Mouse (Mus musculus) neural tube, embryonic 10.5 days (tissue): Measurements from ENCODE around the gene Spam1.

ENCODE experiments used
- DNase-seq: peaks from one replicate; pipeline ENCODE4 v3.0.0-alpha.2; 2017; ENCODE audit warnings: low spot score; ENCODE audit errors: extremely low spot score

Gene Spam1

DNA sequence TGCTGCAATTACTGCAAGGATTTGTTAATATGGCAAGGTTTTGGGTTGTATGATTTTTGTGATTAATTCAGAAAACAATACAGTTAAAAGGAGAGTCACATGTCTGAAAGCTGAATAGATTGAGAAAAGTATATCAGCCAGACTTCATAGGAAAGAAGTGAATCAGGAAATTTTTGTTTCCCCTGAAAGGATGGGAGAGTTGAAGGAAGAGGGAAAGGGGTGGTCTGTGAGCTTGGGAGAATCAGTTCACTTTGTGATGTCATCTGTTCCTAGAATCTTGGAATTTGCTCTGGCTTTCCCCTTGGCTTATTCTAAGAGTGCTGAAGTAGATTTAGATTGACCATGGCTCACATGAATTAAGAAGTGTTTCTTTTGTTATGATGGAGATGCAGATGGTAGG lies at the start of gene Spam1:
Gene Spam1 (plus strand): TSS at position 301 of the 400 bp plus-strand sequence.
- no peak for DNase-seq

DNA sequence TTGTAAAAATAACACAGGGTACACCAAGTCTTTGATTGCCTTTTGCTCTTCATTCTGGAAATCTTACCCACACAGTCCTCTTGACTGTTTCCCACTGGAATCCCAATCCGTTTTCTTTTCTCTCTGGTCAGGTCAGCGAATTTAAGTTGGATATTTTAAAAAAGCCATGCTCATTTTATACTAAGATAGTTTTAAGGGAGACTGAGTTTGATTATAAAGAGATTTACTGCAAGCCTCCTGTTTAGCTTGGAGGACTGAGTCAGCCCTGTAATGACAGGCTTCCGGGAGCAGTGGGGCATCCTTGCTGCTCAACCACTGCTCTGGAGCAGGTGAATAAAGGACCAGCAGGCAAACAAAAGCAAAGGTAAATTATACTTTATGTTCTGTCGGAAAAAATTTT lies 43.0 kb upstream of the Spam1 start, which contains the start of gene Hyal4:
Gene Hyal4 (plus strand): TSS at position 301 of the 400 bp plus-strand sequence.
- no peak for DNase-seq

DNA sequence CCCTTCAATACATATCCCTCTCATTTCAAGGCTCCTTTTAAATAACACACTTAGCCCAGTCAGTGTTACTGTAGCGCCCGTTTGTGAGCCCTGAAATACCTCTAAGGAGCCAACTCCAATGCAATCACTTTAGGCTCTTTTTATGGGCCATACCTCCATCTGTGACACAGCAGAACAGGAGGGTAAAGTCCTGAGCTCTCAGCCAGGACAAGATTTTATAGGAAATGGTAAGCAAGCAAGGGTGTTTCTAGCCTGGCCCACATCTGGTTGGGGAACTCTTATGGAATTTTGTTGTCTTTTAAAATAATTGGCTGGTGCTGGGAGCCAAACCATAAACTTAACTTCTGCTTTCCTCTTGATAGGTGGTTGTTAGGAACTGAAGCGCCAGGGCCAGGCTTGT lies 31.7 kb upstream of the Spam1 start:
- no peak for DNase-seq

DNA sequence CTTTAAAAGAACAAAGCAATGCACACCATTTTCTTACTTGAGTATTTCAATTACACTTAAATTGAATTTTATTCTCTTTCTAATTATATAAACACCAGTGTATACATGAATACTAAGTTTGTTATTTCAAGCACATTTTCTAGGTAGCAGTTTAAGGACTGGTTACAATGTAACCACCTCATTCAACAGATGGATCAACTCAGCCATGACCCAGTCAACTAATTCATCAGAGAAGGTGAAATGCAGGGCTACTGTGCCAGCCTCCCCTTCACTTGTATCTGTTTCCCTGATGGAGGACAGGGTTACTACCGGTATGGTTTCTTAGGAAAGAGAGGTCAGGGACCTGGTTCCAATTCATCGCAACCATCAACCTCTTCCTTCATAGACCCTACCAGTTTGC lies 24.7 kb upstream of the Spam1 start:
- DNase-seq = no peak

DNA sequence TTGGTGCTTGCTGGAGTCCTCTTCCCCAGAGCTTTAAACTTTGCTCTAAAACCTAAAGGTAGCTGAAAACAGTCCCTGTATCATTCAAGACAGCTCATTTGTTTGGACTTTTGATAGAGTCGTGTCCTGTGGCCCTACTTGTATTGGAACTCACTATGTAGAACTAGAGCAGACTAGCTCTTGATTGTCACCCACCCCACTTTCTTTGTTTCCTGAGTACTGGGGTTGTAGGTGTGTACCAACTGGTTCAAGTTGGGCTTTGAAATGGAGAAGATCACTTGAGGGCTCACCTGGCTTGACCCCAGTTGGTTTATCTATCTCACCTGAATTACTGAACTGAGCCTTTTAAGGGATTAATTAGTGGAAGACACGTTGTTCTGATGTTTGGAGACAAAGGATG lies 11.8 kb upstream of the Spam1 start:
- no peak for DNase-seq

DNA sequence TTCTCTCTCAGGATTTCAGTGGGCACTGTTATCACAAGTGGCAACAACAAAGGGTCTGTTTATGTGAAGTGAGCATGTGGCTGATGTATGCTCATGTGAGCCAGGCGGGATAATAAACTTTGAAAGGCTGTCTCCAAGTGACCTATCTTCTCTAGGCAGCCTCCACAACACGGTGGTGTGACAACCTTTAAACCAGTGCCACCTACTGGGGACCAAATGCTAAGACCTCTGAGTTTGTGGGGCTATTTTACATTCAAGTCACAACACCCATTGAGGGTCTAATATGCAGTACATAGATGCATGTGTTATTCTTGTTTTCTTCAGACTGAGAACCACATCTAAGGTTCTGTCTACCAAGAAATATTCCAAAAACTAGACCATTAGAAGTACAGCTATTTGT lies 31.1 kb downstream of the Spam1 start:
- no peak for DNase-seq
